23 mouse cellular contexts compared by ENCODE assay signal in the genomic region with DNA sequence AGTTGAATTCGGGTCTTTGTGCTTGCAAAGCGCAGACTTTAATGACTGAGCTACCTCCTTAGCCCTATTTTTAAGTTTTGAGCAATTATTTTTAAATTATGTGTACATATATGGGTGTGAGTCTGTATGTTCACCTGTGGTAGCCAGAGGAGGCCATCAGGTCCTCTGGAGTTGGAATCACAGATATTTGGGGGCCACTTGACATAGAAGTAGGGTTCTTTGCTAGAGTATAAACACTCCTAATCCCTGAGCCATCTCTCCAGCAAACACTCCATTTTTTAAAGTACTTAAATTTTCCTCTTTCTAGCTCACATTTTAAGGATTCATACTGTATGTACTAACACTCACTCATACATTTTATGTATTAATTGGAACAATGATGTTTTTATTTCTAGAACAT. TPM values are rescaled to one million over a fixed set of nuclear protein-coding genes. Genes with fewer than 3 reads are reported as not detected.
DNase-seq lines count a peak whose midpoint lies in the region; ATAC-seq and TF ChIP-seq lines count a peak whose summit lies in the region.
"Had no signal": no experiment of that assay in that cellular context is flagged by ENCODE, and none has a peak within 500 bp of the region (broad histone marks: within the 10 kb centered on the region; RNA-seq: fewer than 3 reads in every experiment).

No protein-coding gene starts in this region.

- WGBS in lung, embryonic 14.5 days = 66% methylated on average over 2 of the region's 2 CpGs
- 63% methylated on average over 2 of the region's 2 CpGs for WGBS in lung, embryonic 16.5 days

- peak overlapping the region; percentile 72; the same call in 1 of the 2 replicates for H3K27ac ChIP-seq in lung, embryonic 14.5 days (ENCODE audit: low read depth)
- peak overlapping the region; percentile 34 for H3K27ac ChIP-seq in lung, embryonic 16.5 days (ENCODE audit: low read length)
- H3K27ac ChIP-seq: embryonic facial prominence, embryonic 13.5 days; embryonic facial prominence, embryonic 15.5 days; forebrain, embryonic 10.5 days; forebrain, embryonic 12.5 days had no signal

- no peaks in the 10 kb centered on the region for H3K9me3 ChIP-seq in lung, embryonic 14.5 days (ENCODE audit: low read depth, low read length)
- H3K9me3 ChIP-seq in lung, embryonic 16.5 days (ENCODE audit: control insufficient read depth, low read length) = no peaks in the 10 kb centered on the region
- H3K9me3 ChIP-seq: embryonic facial prominence, embryonic 13.5 days; embryonic facial prominence, embryonic 15.5 days; forebrain, embryonic 10.5 days; forebrain, embryonic 12.5 days had no signal

- peak; percentile 39; the same call in 1 of the 2 replicates for ATAC-seq in lung, embryonic 14.5 days (ENCODE audit: insufficient read depth)
- peak; percentile 82 for ATAC-seq in lung, embryonic 16.5 days (ENCODE audit: low read depth)
- ATAC-seq: forebrain, embryonic 14.5 days had no signal

- no peaks in the 10 kb centered on the region for H3K36me3 ChIP-seq in lung, embryonic 14.5 days (ENCODE audit: insufficient read depth)
- H3K36me3 ChIP-seq in lung, embryonic 16.5 days (ENCODE audit: control insufficient read depth, insufficient read depth, low read length) = peaks cover 17% of the 10 kb centered on the region
- H3K36me3 ChIP-seq: embryonic facial prominence, embryonic 13.5 days; embryonic facial prominence, embryonic 15.5 days; forebrain, embryonic 10.5 days; forebrain, embryonic 12.5 days had no signal

- TF ChIP-seq CTCF in lung, embryonic 14.5 days (IDR thresholded peaks at IDR 0.05; ENCODE audit: low read depth) = no peak

- no peak for DNase-seq in lung, embryonic 14.5 days
- DNase-seq in lung, postnatal 4 days = no peak
- DNase-seq in lung, postnatal 14 days = no peak
- DNase-seq in lung, postnatal 25 days (ENCODE audit: low spot score) = peak; percentile 42
- no peak for DNase-seq in lung, postnatal 10 days
- no peak for DNase-seq in right cerebral cortex, postnatal 14 days
- DNase-seq: adrenal gland, adult 2 months; adrenal gland, postnatal 10 days; adrenal gland, postnatal 25 days; cerebellum, adult 11 months; cerebellum, adult 18-20 months; cerebellum, adult 8-10 months; cerebellum, adult 9-11 months; cerebellum, postnatal 14 days; cerebellum, postnatal 36 days; embryo, embryonic 11 days had no signal

- H3K4me3 ChIP-seq in lung, embryonic 14.5 days (ENCODE audit: low read depth, low read length) = no peak overlapping the region
- H3K4me3 ChIP-seq in lung, embryonic 16.5 days (ENCODE audit: low read length) = no peak overlapping the region
- H3K4me3 ChIP-seq: embryonic facial prominence, embryonic 13.5 days; embryonic facial prominence, embryonic 15.5 days; erythroblast, embryonic 14.5 days; forebrain, embryonic 10.5 days; forebrain, embryonic 12.5 days had no signal

- H3K9ac ChIP-seq in lung, embryonic 14.5 days = no peak overlapping the region
- H3K9ac ChIP-seq in lung, embryonic 16.5 days (ENCODE audit: low read length) = no peak overlapping the region
- H3K9ac ChIP-seq: embryonic facial prominence, embryonic 13.5 days; embryonic facial prominence, embryonic 15.5 days; forebrain, embryonic 12.5 days had no signal

- H3K27me3 ChIP-seq in lung, embryonic 14.5 days (ENCODE audit: insufficient read depth, low read length) = no peaks in the 10 kb centered on the region
- no peaks in the 10 kb centered on the region for H3K27me3 ChIP-seq in lung, embryonic 16.5 days (ENCODE audit: control insufficient read depth, insufficient read depth, low read depth, low read length)
- H3K27me3 ChIP-seq: embryonic facial prominence, embryonic 13.5 days; embryonic facial prominence, embryonic 15.5 days; forebrain, embryonic 12.5 days had no signal

- H3K4me1 ChIP-seq in lung, embryonic 14.5 days (ENCODE audit: insufficient read depth) = no peaks in the 10 kb centered on the region
- H3K4me1 ChIP-seq in lung, embryonic 16.5 days (replicated peaks; ENCODE audit: control insufficient read depth, insufficient read depth, low read length) = peaks cover 7% of the 10 kb centered on the region; the same call in 1 of the 2 replicates
- H3K4me1 ChIP-seq: embryonic facial prominence, embryonic 13.5 days; embryonic facial prominence, embryonic 15.5 days; forebrain, embryonic 10.5 days; forebrain, embryonic 12.5 days had no signal

- H3K4me2 ChIP-seq in lung, embryonic 14.5 days = no peak overlapping the region
- H3K4me2 ChIP-seq in lung, embryonic 16.5 days (ENCODE audit: low read depth, low read length) = no peak overlapping the region
- H3K4me2 ChIP-seq: embryonic facial prominence, embryonic 13.5 days; embryonic facial prominence, embryonic 15.5 days; forebrain, embryonic 12.5 days had no signal

RNA-seq across cellular contexts. Expression of gene Serpinb6b, which starts 9.3 kb away (rescaled TPM):
- polyA plus RNA-seq in lung, embryonic 14.5 days (2014; fragmentation: Nextera tagmentation; extraction: Ambion mirVana) = 23.7 and 24.0 TPM in 2 replicates
- 42.3 and 48.9 TPM in 2 replicates for polyA plus RNA-seq in lung, embryonic 16.5 days (2015; fragmentation: Nextera tagmentation; extraction: Ambion mirVana)

RNA-seq across cellular contexts. Expression of gene Serpinb9, which starts 28.8 kb away (rescaled TPM):
- polyA plus RNA-seq in lung, embryonic 14.5 days (2014; fragmentation: Nextera tagmentation; extraction: Ambion mirVana) = 30.1 and 31.8 TPM in 2 replicates
- polyA plus RNA-seq in lung, embryonic 16.5 days (2015; fragmentation: Nextera tagmentation; extraction: Ambion mirVana) = 39.7 and 42.2 TPM in 2 replicates

RNA-seq across cellular contexts. Expression of gene Serpinb9b, which starts 52.9 kb away (rescaled TPM):
- 0.27 and 0.36 TPM in 2 replicates for polyA plus RNA-seq in lung, embryonic 14.5 days (2014; fragmentation: Nextera tagmentation; extraction: Ambion mirVana)
- polyA plus RNA-seq in lung, embryonic 16.5 days (2015; fragmentation: Nextera tagmentation; extraction: Ambion mirVana) = 0.20 and 0.21 TPM in 2 replicates
- polyA plus RNA-seq: embryonic facial prominence, embryonic 13.5 days; erythroblast, embryonic 14.5 days; forebrain, embryonic 10.5 days had no signal
